8 mouse cellular contexts compared by ENCODE assay signal in the genomic region with DNA sequence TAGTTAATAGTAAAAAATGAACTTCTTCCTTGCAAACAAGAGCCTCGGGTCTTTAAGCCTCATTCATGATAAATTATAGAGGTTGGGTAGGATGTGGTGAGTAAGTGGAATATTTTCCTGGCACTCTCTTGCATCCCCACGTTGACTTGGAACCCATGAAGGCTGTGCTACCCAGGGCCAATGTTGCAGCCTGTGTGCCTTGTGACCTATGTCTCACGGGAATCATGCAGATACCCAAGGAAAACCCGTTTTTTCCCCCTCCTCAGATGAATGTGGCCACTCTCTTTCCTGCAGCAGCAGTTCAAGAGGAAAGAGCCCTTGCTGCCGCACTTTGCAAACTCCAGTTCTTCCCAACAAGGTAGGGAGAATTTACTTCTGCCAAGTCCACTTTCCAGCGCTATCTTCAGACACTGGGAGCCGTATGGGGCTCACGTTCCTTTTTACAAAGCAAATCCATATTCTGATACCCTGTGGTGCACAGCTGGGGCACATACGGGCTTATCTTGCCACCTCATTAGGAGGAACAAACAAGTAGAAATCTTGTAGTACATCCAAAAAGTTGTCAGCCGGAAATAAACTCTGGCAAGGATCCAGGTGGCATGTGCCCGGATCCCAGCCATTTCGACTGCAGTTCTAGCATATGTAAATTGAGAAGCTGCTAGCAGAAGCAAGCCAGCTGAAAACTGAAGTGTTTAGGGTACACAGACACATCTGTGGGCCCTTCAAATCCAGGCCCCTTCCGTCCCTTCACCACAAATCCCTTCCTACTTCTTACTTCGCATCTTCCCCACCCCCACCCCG.
A peak's percentile ranks its signal among the peaks of the same experiment; 100 is the strongest.
DNase-seq lines count a peak whose midpoint lies in the region; ATAC-seq and TF ChIP-seq lines count a peak whose summit lies in the region.

No protein-coding gene starts in this region.

- TF ChIP-seq CTCF in brain, embryonic 14.5 days (IDR thresholded peaks at IDR 0.05; ENCODE audit: borderline replicate concordance, extremely low read depth, insufficient read depth, insufficient read length) = no peak

- H3K27ac ChIP-seq in forebrain, embryonic 13.5 days = peak overlapping the region; percentile 83
- no peak overlapping the region for H3K27ac ChIP-seq in forebrain, embryonic 11.5 days (ENCODE audit: low read depth, low read length)

- H3K36me3 ChIP-seq in forebrain, embryonic 13.5 days (ENCODE audit: poor library complexity, severe bottlenecking) = no peaks in the 10 kb centered on the region
- H3K36me3 ChIP-seq in forebrain, embryonic 11.5 days (ENCODE audit: control insufficient read depth, insufficient read depth, low read length) = no peaks in the 10 kb centered on the region

- peaks cover 29% of the 10 kb centered on the region for H3K4me1 ChIP-seq in forebrain, embryonic 13.5 days
- no peaks in the 10 kb centered on the region for H3K4me1 ChIP-seq in forebrain, embryonic 11.5 days (replicated peaks; ENCODE audit: control insufficient read depth, insufficient read depth, low read length)

- no peak overlapping the region for H3K4me3 ChIP-seq in forebrain, embryonic 13.5 days
- no peak overlapping the region for H3K4me3 ChIP-seq in forebrain, embryonic 11.5 days (ENCODE audit: low read depth, low read length)

- H3K27me3 ChIP-seq in forebrain, embryonic 13.5 days = no peaks in the 10 kb centered on the region
- no peaks in the 10 kb centered on the region for H3K27me3 ChIP-seq in forebrain, embryonic 11.5 days (ENCODE audit: control insufficient read depth, insufficient read depth, low read length)

- no peaks in the 10 kb centered on the region for H3K9me3 ChIP-seq in forebrain, embryonic 13.5 days (replicated peaks)
- no peaks in the 10 kb centered on the region for H3K9me3 ChIP-seq in forebrain, embryonic 11.5 days (ENCODE audit: control insufficient read depth, low read length)

- DNase-seq in forebrain, embryonic 11.5 days (ENCODE audit: low spot score) = no peak
- DNase-seq in brain, embryonic 14.5 days (ENCODE audit: low read depth) = peak; percentile 96
- DNase-seq in layer of hippocampus, adult 9-11 months = peak; percentile 40
- peak; percentile 64 for DNase-seq in lung, postnatal 36 days
- no peak for DNase-seq in adrenal gland, adult 8-10 months
- no peak for DNase-seq in spleen, adult 18-20 months

- 31% methylated on average over 15 of the region's 15 CpGs for WGBS in forebrain, embryonic 13.5 days
- WGBS in forebrain, embryonic 11.5 days = 49% methylated on average over 15 of the region's 15 CpGs

- no peak overlapping the region for H3K9ac ChIP-seq in forebrain, embryonic 13.5 days
- H3K9ac ChIP-seq in forebrain, embryonic 11.5 days (ENCODE audit: low read length) = no peak overlapping the region

- peak overlapping the region; percentile 15 for H3K4me2 ChIP-seq in forebrain, embryonic 13.5 days
- H3K4me2 ChIP-seq in forebrain, embryonic 11.5 days (ENCODE audit: low read depth, low read length, severe bottlenecking) = no peak overlapping the region

- no peak for TF ChIP-seq POLR2A in brain, embryonic 14.5 days (IDR thresholded peaks at IDR 0.05; ENCODE audit: borderline replicate concordance, extremely low read depth, insufficient read depth, insufficient read length, poor library complexity, severe bottlenecking)

- peak; percentile 90 for ATAC-seq in forebrain, embryonic 13.5 days
- no peak for ATAC-seq in forebrain, embryonic 11.5 days (replicated peaks; ENCODE audit: low FRiP score)
- peak; percentile 42; the same call in 1 of the 2 replicates for ATAC-seq in frontal cortex, adult (ENCODE audit: low TSS enrichment)

Comparison
In these comparisons a context has a peak if more than half of its experiments do, and no peak if none do; other contexts are left out.
1. DNase-seq: peak in brain, embryonic 14.5 days (single experiment), layer of hippocampus, adult 9-11 months (single experiment) and lung, postnatal 36 days (single experiment); none in forebrain, embryonic 11.5 days (single experiment), adrenal gland, adult 8-10 months (single experiment) and spleen, adult 18-20 months (0 of 2).